Comparison of ENCODE assay signal across 24 mouse cellular contexts in genomic region chr11:60715833-60716232, GRCm38 (mm10).
"Had no signal": no experiment of that assay in that cellular context is flagged by ENCODE, and none has a peak within 500 bp of the region (broad histone marks: within the 10 kb centered on the region; RNA-seq: fewer than 3 reads in every experiment).

No protein-coding gene starts in this region.

- H3K27ac ChIP-seq: hindbrain, embryonic 10.5 days; hindbrain, embryonic 12.5 days; hindbrain, embryonic 14.5 days; intestine, embryonic 15.5 days; layer of hippocampus, adult 2 months; left cerebral cortex, adult 2 months; limb, embryonic 10.5 days; limb, embryonic 12.5 days; liver, embryonic 13.5 days had no signal

- H3K9me3 ChIP-seq: heart, embryonic 10.5 days; heart, embryonic 12.5 days; hindbrain, embryonic 10.5 days; hindbrain, embryonic 12.5 days; intestine, embryonic 15.5 days; limb, embryonic 10.5 days; limb, embryonic 12.5 days; liver, embryonic 13.5 days had no signal

- H3K27me3 ChIP-seq: heart, embryonic 12.5 days; hindbrain, embryonic 12.5 days; intestine, embryonic 15.5 days; limb, embryonic 12.5 days; liver, embryonic 13.5 days had no signal

- H3K9ac ChIP-seq: heart, embryonic 12.5 days; hindbrain, embryonic 12.5 days; hindbrain, embryonic 14.5 days; intestine, embryonic 15.5 days; limb, embryonic 12.5 days; liver, embryonic 13.5 days had no signal

- DNase-seq: gastrocnemius, postnatal 14 days; heart, postnatal 10 days; heart, postnatal 4 days; kidney, adult 18-20 months; kidney, adult 8-10 months; kidney, postnatal 10 days; kidney, postnatal 25 days; kidney, postnatal 4 days; liver; liver, embryonic 13.5 days had no signal

- H3K4me2 ChIP-seq: heart, embryonic 12.5 days; hindbrain, embryonic 12.5 days; hindbrain, embryonic 14.5 days; intestine, embryonic 15.5 days; limb, embryonic 12.5 days; liver, embryonic 11.5 days; liver, embryonic 13.5 days had no signal

- ATAC-seq: hindbrain, embryonic 16.5 days; inflammation-experienced regulatory T-cells, adult 6 months; intestine, embryonic 15.5 days; intestine, postnatal 0 days had no signal

- H3K4me3 ChIP-seq: heart, embryonic 10.5 days; heart, embryonic 12.5 days; hindbrain, embryonic 10.5 days; hindbrain, embryonic 12.5 days; intestine, embryonic 15.5 days; layer of hippocampus, adult 2 months; left cerebral cortex, adult 2 months; limb, embryonic 10.5 days; limb, embryonic 12.5 days; liver, embryonic 13.5 days had no signal

- H3K4me1 ChIP-seq: hindbrain, embryonic 10.5 days; hindbrain, embryonic 12.5 days; intestine, embryonic 15.5 days; limb, embryonic 10.5 days; limb, embryonic 12.5 days had no signal
